Mouse (Mus musculus) embryonic fibroblast, embryonic 13.5 days (primary cell): ENCODE measurements around the gene Ncln. TPM values are rescaled to one million over a fixed set of nuclear protein-coding genes. Genes with fewer than 3 reads are reported as not detected.

Experiments used
- H3K27ac ChIP-seq: 2 replicates; pipeline ENCODE4 v1.5.1; 2012; ENCODE audit warnings: low read length, control low read depth, inconsistent platforms; ENCODE audit not compliant: insufficient read depth
- H3K4me1 ChIP-seq: 2 replicates; pipeline ENCODE4 v1.6.1; 2011; ENCODE audit warnings: low read length; ENCODE audit not compliant: control insufficient read depth, insufficient read depth
- H3K4me3 ChIP-seq: 2 replicates; pipeline ENCODE4 v1.5.1; 2011; ENCODE audit warnings: mild to moderate bottlenecking, control low read depth, low read length; ENCODE audit not compliant: insufficient read depth
- CTCF ChIP-seq: IDR thresholded peaks from 2 replicates; pipeline ENCODE4 v1.5.1; 2011; ENCODE audit warnings: mild to moderate bottlenecking, control low read depth, low read length, moderate library complexity, borderline replicate concordance; ENCODE audit not compliant: insufficient read depth
- POLR2A ChIP-seq: IDR thresholded peaks from 2 replicates; pipeline ENCODE4 v1.6.1; 2011; ENCODE audit warnings: low read depth, mild to moderate bottlenecking, control low read depth, low read length, moderate library complexity
- polyA plus RNA-seq: library from polyadenylated mRNA; stranded (reverse); fragments of >200 nt; gene quantifications from 2 replicates; pipeline ENCODE4 v1.2.4, GENCODE M21; 2011; ENCODE audit warnings: low read depth; ENCODE audit not compliant: missing spikeins, insufficient read length

Ncln gene
- polyA plus RNA-seq, 1 experiment: 62.8 TPM

- H3K4me1 ChIP-seq: no peaks in the 10 kb centered on the region
- no peak for TF ChIP-seq CTCF
- TF ChIP-seq POLR2A: no peak
- no peak overlapping the region for H3K4me3 ChIP-seq
- no peak overlapping the region for H3K27ac ChIP-seq
These were observed 3.2 kb upstream of the Ncln start for GRCm38 (mm10) chr10:81499250-81499901.

GRCm38 (mm10) chr10:81498316-81499249, 2.4 kb upstream of the Ncln start:
- TF ChIP-seq CTCF: no peak
- no peak for TF ChIP-seq POLR2A
- no peak overlapping the region for H3K27ac ChIP-seq
- H3K4me1 ChIP-seq: no peaks in the 10 kb centered on the region
- no peak overlapping the region for H3K4me3 ChIP-seq

- TF ChIP-seq CTCF: no peak
- TF ChIP-seq POLR2A: no peak
- Histone ChIP-seq H3K4me3 (no peak overlapping the region), H3K4me1 (no peaks in the 10 kb centered on the region)
These were observed 1.4 kb upstream of the Ncln start for GRCm38 (mm10) chr10:81497401-81498270.

GRCm38 (mm10) chr10:81496969-81497368, 777 bp upstream of the Ncln start:
- H3K27ac ChIP-seq: no peak overlapping the region
- TF ChIP-seq CTCF (no peak), POLR2A (no peak)
- peak overlapping the region; percentile 60 for H3K4me3 ChIP-seq
- H3K4me1 ChIP-seq: no peaks in the 10 kb centered on the region

More at GRCm38 (mm10) chr10:81497401-81498270, 1.4 kb upstream of the Ncln start:
- H3K27ac ChIP-seq: no peak overlapping the region

GRCm38 (mm10) chr10:81495616-81496263, 452 bp downstream of the Ncln start:
- Histone ChIP-seq H3K27ac (no peak overlapping the region), H3K4me1 (no peaks in the 10 kb centered on the region), H3K4me3 (peak overlapping the region; percentile 99)
- TF ChIP-seq POLR2A: no peak
- TF ChIP-seq CTCF: no peak

GRCm38 (mm10) chr10:81495151-81495550, 1.0 kb downstream of the Ncln start:
- Histone ChIP-seq H3K4me1 (no peaks in the 10 kb centered on the region), H3K4me3 (peak overlapping the region; percentile 99), H3K27ac (no peak overlapping the region)
- TF ChIP-seq CTCF (no peak), POLR2A (no peak)

GRCm38 (mm10) chr10:81494260-81495041, 1.7 kb downstream of the Ncln start:
- Histone ChIP-seq H3K27ac (no peak overlapping the region), H3K4me3 (peak overlapping the region; percentile 99; the same call in 1 of the 2 replicates), H3K4me1 (no peaks in the 10 kb centered on the region)
- TF ChIP-seq POLR2A: no peak
- TF ChIP-seq CTCF: no peak

GRCm38 (mm10) chr10:81493601-81494220, 2.5 kb downstream of the Ncln start:
- H3K4me1 ChIP-seq: no peaks in the 10 kb centered on the region
- TF ChIP-seq CTCF: peak; percentile 36; the same call in 1 of the 2 replicates
- TF ChIP-seq POLR2A: no peak
- H3K27ac ChIP-seq: no peak overlapping the region
- no peak overlapping the region for H3K4me3 ChIP-seq
